Mouse (Mus musculus): ENCODE measurements around the gene Wbp11.
A peak's percentile ranks its signal among the peaks of the same experiment; 100 is the strongest.

The Wbp11 gene

GRCm38 (mm10) chr6:136835352-136835751, 7.3 kb upstream of the Wbp11 start, which contains the start of gene Smco3:
Gene Smco3 (minus strand): TSS chr6:136835452.
- no peak for DNase-seq

- no peak for DNase-seq
Observed at GRCm38 (mm10) chr6:136831712-136832111, 3.7 kb upstream of the Wbp11 start.

- no peak for DNase-seq
Observed at GRCm38 (mm10) chr6:136828681-136829080, 648 bp upstream of the Wbp11 start.

GRCm38 (mm10) chr6:136827516-136827880, 535 bp downstream of the Wbp11 start, which contains the start of gene BC049715:
Gene BC049715 (plus strand): TSS chr6:136827626.
- no peak for DNase-seq

GRCm38 (mm10) chr6:136827116-136827515, 917 bp downstream of the Wbp11 start:
- no peak for DNase-seq

GRCm38 (mm10) chr6:136824987-136825386, 3.0 kb downstream of the Wbp11 start:
- DNase-seq: no peak

GRCm38 (mm10) chr6:136821086-136821485, 6.9 kb downstream of the Wbp11 start:
- DNase-seq: no peak

- no peak for DNase-seq
Observed at GRCm38 (mm10) chr6:136820381-136820780, 7.7 kb downstream of the Wbp11 start.

- peak; percentile 92 for DNase-seq
Observed at GRCm38 (mm10) chr6:136817549-136817948, 10.5 kb downstream of the Wbp11 start.

GRCm38 (mm10) chr6:136816826-136817225, 11.2 kb downstream of the Wbp11 start:
- no peak for DNase-seq

GRCm38 (mm10) chr6:136815381-136815780, 12.7 kb downstream of the Wbp11 start:
- no peak for DNase-seq

- DNase-seq: peak; percentile 48
Observed at GRCm38 (mm10) chr6:136813117-136813516, 14.9 kb downstream of the Wbp11 start.

GRCm38 (mm10) chr6:136811196-136811595, 16.8 kb downstream of the Wbp11 start:
- DNase-seq: no peak

GRCm38 (mm10) chr6:136809673-136810072, 18.4 kb downstream of the Wbp11 start:
- DNase-seq: no peak

- peak; percentile 52 for DNase-seq
Observed at GRCm38 (mm10) chr6:136809077-136809476, 19.0 kb downstream of the Wbp11 start.

GRCm38 (mm10) chr6:136808631-136809046, 19.4 kb downstream of the Wbp11 start:
- peak; percentile 57 for DNase-seq

- DNase-seq: peak; percentile 97
Observed at GRCm38 (mm10) chr6:136808014-136808417, 20.0 kb downstream of the Wbp11 start, which contains the start of gene H2afj. Gene H2afj (plus strand): TSS chr6:136808244.

GRCm38 (mm10) chr6:136807395-136808013, 20.5 kb downstream of the Wbp11 start:
- no peak for DNase-seq

- DNase-seq: no peak
Observed at GRCm38 (mm10) chr6:136806819-136807218, 21.2 kb downstream of the Wbp11 start.

GRCm38 (mm10) chr6:136805409-136805775, 22.6 kb downstream of the Wbp11 start:
- DNase-seq: no peak

GRCm38 (mm10) chr6:136804705-136805408, 23.2 kb downstream of the Wbp11 start:
- DNase-seq: no peak

GRCm38 (mm10) chr6:136803739-136804633, 24.0 kb downstream of the Wbp11 start, which contains the start of gene Hist4h4:
Gene Hist4h4 (minus strand): TSS chr6:136804415.
- peak; percentile 94 for DNase-seq

- DNase-seq: no peak
Observed at GRCm38 (mm10) chr6:136803093-136803738, 24.8 kb downstream of the Wbp11 start.
